Comparison of ENCODE assay signal across 23 mouse cellular contexts in the genomic region with DNA sequence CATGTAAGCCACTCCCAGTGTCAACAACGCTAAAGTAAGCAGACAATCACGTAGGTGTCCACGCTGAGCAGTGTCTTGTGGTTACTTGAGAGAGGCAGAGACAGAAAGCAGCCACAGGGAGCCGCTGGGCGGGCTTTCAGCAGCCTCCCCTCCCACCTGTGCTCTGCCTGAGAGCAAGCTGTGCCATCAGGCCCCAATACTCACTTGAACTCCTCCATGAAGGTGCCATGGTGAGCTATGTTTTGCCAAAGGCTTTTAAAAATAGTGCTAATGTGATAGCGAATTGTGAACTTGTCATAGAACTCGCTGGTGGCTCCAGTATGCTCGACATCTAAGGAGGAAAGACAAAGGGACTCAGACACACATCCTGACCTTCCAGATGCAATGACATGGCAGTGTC. TPM values are rescaled to one million over a fixed set of nuclear protein-coding genes. Genes with fewer than 3 reads are reported as not detected.
DNase-seq lines count a peak whose midpoint lies in the region; ATAC-seq and TF ChIP-seq lines count a peak whose summit lies in the region.
"Had no signal": no experiment of that assay in that cellular context is flagged by ENCODE, and none has a peak within 500 bp of the region (broad histone marks: within the 10 kb centered on the region; RNA-seq: fewer than 3 reads in every experiment).

No protein-coding gene starts in this region.

- no peak for ATAC-seq in embryonic facial prominence, embryonic 13.5 days (ENCODE audit: insufficient number of reproducible peaks, insufficient read depth, low FRiP score, low TSS enrichment, low read depth)
- no peak for ATAC-seq in heart, embryonic 13.5 days (ENCODE audit: extremely low read depth, insufficient number of reproducible peaks, low FRiP score, low TSS enrichment)
- ATAC-seq in hindbrain, embryonic 14.5 days (ENCODE audit: low FRiP score) = no peak
- ATAC-seq: CD4-positive, CD25-positive, alpha-beta regulatory T cell, adult 4 months; forebrain, embryonic 16.5 days; hindbrain, postnatal 0 days had no signal

- H3K36me3 ChIP-seq in embryonic facial prominence, embryonic 13.5 days = peaks cover 80% of the 10 kb centered on the region
- peaks cover 99% of the 10 kb centered on the region for H3K36me3 ChIP-seq in embryonic facial prominence, embryonic 10.5 days (replicated peaks)
- H3K36me3 ChIP-seq in heart, adult 2 months (ENCODE audit: control insufficient read depth, insufficient read depth, low read length) = peaks cover 5% of the 10 kb centered on the region; the same call in 1 of the 2 replicates
- H3K36me3 ChIP-seq in heart, embryonic 13.5 days = peaks cover 92% of the 10 kb centered on the region
- peaks cover 83% of the 10 kb centered on the region for H3K36me3 ChIP-seq in hindbrain, embryonic 14.5 days (replicated peaks; ENCODE audit: control insufficient read depth, insufficient read depth)

- TF ChIP-seq POLR2A in heart, adult 2 months (IDR thresholded peaks at IDR 0.05; ENCODE audit: insufficient read depth, low read depth, low read length) = no peak

- H3K9ac ChIP-seq in embryonic facial prominence, embryonic 13.5 days = 0 out of 2 replicates have a peak overlapping the region, but pooled peaks have one; percentile 28
- H3K9ac ChIP-seq in heart, adult 2 months (ENCODE audit: low read depth, low read length) = no peak overlapping the region
- no peak overlapping the region for H3K9ac ChIP-seq in heart, embryonic 13.5 days
- no peak overlapping the region for H3K9ac ChIP-seq in hindbrain, embryonic 14.5 days
- H3K9ac ChIP-seq: embryonic facial prominence, embryonic 12.5 days; forebrain, embryonic 12.5 days; heart, embryonic 15.5 days; hindbrain, embryonic 12.5 days had no signal

- 85% methylated on average over 8 of the region's 8 CpGs for WGBS in embryonic facial prominence, embryonic 13.5 days
- WGBS in embryonic facial prominence, embryonic 10.5 days = 87% methylated on average over 8 of the region's 8 CpGs
- 63% methylated on average over 8 of the region's 8 CpGs for WGBS in heart, adult 2 months
- WGBS in heart, embryonic 13.5 days = 67% methylated on average over 8 of the region's 8 CpGs
- WGBS in hindbrain, embryonic 14.5 days = 85% methylated on average over 8 of the region's 8 CpGs

- no peak overlapping the region for H3K4me2 ChIP-seq in embryonic facial prominence, embryonic 13.5 days
- H3K4me2 ChIP-seq in heart, embryonic 13.5 days = no peak overlapping the region
- H3K4me2 ChIP-seq in hindbrain, embryonic 14.5 days (replicated peaks) = no peak overlapping the region
- H3K4me2 ChIP-seq: embryonic facial prominence, embryonic 12.5 days; forebrain, embryonic 12.5 days; heart, embryonic 15.5 days; hindbrain, embryonic 12.5 days had no signal

- TF ChIP-seq CTCF in heart, adult 2 months (IDR thresholded peaks at IDR 0.05) = peak; percentile 31; the same call in 1 of the 2 replicates

- H3K4me1 ChIP-seq in embryonic facial prominence, embryonic 13.5 days = no peaks in the 10 kb centered on the region
- H3K4me1 ChIP-seq in embryonic facial prominence, embryonic 10.5 days = peaks cover 21% of the 10 kb centered on the region
- peaks cover 4% of the 10 kb centered on the region; the same call in 1 of the 2 replicates for H3K4me1 ChIP-seq in heart, adult 2 months (ENCODE audit: control insufficient read depth, insufficient read depth, low read length)
- peaks cover 50% of the 10 kb centered on the region for H3K4me1 ChIP-seq in heart, embryonic 13.5 days
- no peaks in the 10 kb centered on the region for H3K4me1 ChIP-seq in hindbrain, embryonic 14.5 days (replicated peaks; ENCODE audit: control insufficient read depth, insufficient read depth, low read length)
- H3K4me1 ChIP-seq: embryonic facial prominence, embryonic 12.5 days; forebrain, embryonic 12.5 days had no signal

- no peak for DNase-seq in embryonic facial prominence, embryonic 10.5 days (ENCODE audit: low spot score)
- peak; percentile 37 to 50 for DNase-seq in heart, adult 2 months
- no peak for DNase-seq in heart, postnatal 14 days
- no peak for DNase-seq in heart, postnatal 36 days
- DNase-seq in hindbrain, embryonic 14.5 days (ENCODE audit: low spot score) = no peak
- DNase-seq: adrenal gland, postnatal 10 days; B cell, adult 2 months; cerebellum, adult 11 months; cerebellum, adult 8-10 months; cerebellum, postnatal 14 days; embryo, embryonic 11 days; gastrocnemius, postnatal 10 days; kidney, adult 11 months had no signal

- no peaks in the 10 kb centered on the region for H3K27me3 ChIP-seq in embryonic facial prominence, embryonic 13.5 days
- no peaks in the 10 kb centered on the region for H3K27me3 ChIP-seq in embryonic facial prominence, embryonic 10.5 days (replicated peaks; ENCODE audit: low read depth, poor library complexity, severe bottlenecking)
- H3K27me3 ChIP-seq in heart, adult 2 months (ENCODE audit: control insufficient read depth, insufficient read depth, low read length) = no peaks in the 10 kb centered on the region
- H3K27me3 ChIP-seq in heart, embryonic 13.5 days (replicated peaks) = no peaks in the 10 kb centered on the region
- H3K27me3 ChIP-seq in hindbrain, embryonic 14.5 days (ENCODE audit: control insufficient read depth, insufficient read depth, low read length) = no peaks in the 10 kb centered on the region
- H3K27me3 ChIP-seq: embryonic facial prominence, embryonic 12.5 days; forebrain, embryonic 12.5 days; heart, embryonic 15.5 days; hindbrain, embryonic 12.5 days had no signal

- no peak overlapping the region for H3K4me3 ChIP-seq in embryonic facial prominence, embryonic 13.5 days
- H3K4me3 ChIP-seq in embryonic facial prominence, embryonic 10.5 days = no peak overlapping the region
- H3K4me3 ChIP-seq in heart, adult 2 months = no peak overlapping the region
- H3K4me3 ChIP-seq in heart, embryonic 13.5 days = no peak overlapping the region
- H3K4me3 ChIP-seq in hindbrain, embryonic 14.5 days (replicated peaks; ENCODE audit: low read length) = no peak overlapping the region
- H3K4me3 ChIP-seq: embryonic facial prominence, embryonic 12.5 days; forebrain, embryonic 12.5 days; heart, embryonic 15.5 days; hindbrain, embryonic 12.5 days had no signal

- no peaks in the 10 kb centered on the region for H3K9me3 ChIP-seq in embryonic facial prominence, embryonic 13.5 days
- no peaks in the 10 kb centered on the region for H3K9me3 ChIP-seq in embryonic facial prominence, embryonic 10.5 days
- H3K9me3 ChIP-seq in heart, embryonic 13.5 days = no peaks in the 10 kb centered on the region
- H3K9me3 ChIP-seq in hindbrain, embryonic 14.5 days (ENCODE audit: control insufficient read depth, low read length) = no peaks in the 10 kb centered on the region
- H3K9me3 ChIP-seq: embryonic facial prominence, embryonic 12.5 days; forebrain, embryonic 12.5 days; G1E; heart, embryonic 15.5 days; hindbrain, embryonic 12.5 days had no signal

- TF ChIP-seq EP300 in heart, adult 2 months (IDR thresholded peaks at IDR 0.05; ENCODE audit: insufficient read depth, low read depth, low read length) = no peak

- no peaks in the 10 kb centered on the region for H3K79me2 ChIP-seq in heart, adult 2 months (replicated peaks; ENCODE audit: control insufficient read depth, insufficient read depth, low read length)

- intact Hi-C loops in heart, adult 2 months (cut with DNase I) = no loop called here
- intact Hi-C loops in heart, postnatal 14 days (cut with DNase I) = no loop called here
- intact Hi-C loops in heart, postnatal 36 days (cut with DNase I) = loop anchor here (2.0 kb wide), 1 partner anchor 18 kb away; no protein-coding TSS in a partner anchor

- no peak overlapping the region for H3K27ac ChIP-seq in embryonic facial prominence, embryonic 13.5 days
- H3K27ac ChIP-seq in embryonic facial prominence, embryonic 10.5 days (replicated peaks) = no peak overlapping the region
- H3K27ac ChIP-seq in heart, adult 2 months = peak overlapping the region; percentile 86
- H3K27ac ChIP-seq in heart, embryonic 13.5 days (replicated peaks) = peak overlapping the region; percentile 46; the same call in 1 of the 2 replicates
- no peak overlapping the region for H3K27ac ChIP-seq in hindbrain, embryonic 14.5 days
- H3K27ac ChIP-seq: embryonic facial prominence, embryonic 12.5 days; forebrain, embryonic 12.5 days; heart, embryonic 15.5 days; hindbrain, embryonic 12.5 days; hindbrain, postnatal 0 days had no signal

RNA-seq across cellular contexts. Expression of a gene that starts 36.8 kb away (rescaled TPM):
- 42.8 and 53.9 TPM in 2 replicates for polyA plus RNA-seq in embryonic facial prominence, embryonic 13.5 days (2015; fragmentation: Nextera tagmentation; extraction: Ambion mirVana)
- 49.4 and 51.3 TPM in 2 replicates for polyA plus RNA-seq in embryonic facial prominence, embryonic 10.5 days (2016; fragmentation: Nextera tagmentation; extraction: Ambion mirVana)
- 100 to 1,000 TPM; 154 to 186 TPM for total RNA-seq in heart, adult 2 months (2021)
- 41.6 and 79.2 TPM in 2 replicates for polyA plus RNA-seq in heart, adult 2 months (2012; rRNA removed)
- total RNA-seq in heart, postnatal 14 days (2021) = 100 to 1,000 TPM; 134 to 138 TPM
- 37.8 and 39.9 TPM in 2 replicates for polyA plus RNA-seq in heart, embryonic 13.5 days (2015; fragmentation: Nextera tagmentation; extraction: Ambion mirVana)
- total RNA-seq in heart, postnatal 36 days (2021) = 100 to 1,000 TPM; 148 to 157 TPM
- polyA plus RNA-seq in hindbrain, embryonic 14.5 days (2014; fragmentation: Nextera tagmentation; extraction: Ambion mirVana) = 188 and 194 TPM in 2 replicates

Comparison
In these comparisons a context has a peak if more than half of its experiments do, and no peak if none do; other contexts are left out.
1. DNase-seq: peak in heart, adult 2 months (2 of 2); none in embryonic facial prominence, embryonic 10.5 days (single experiment), heart, postnatal 14 days (0 of 2), heart, postnatal 36 days (0 of 2) and hindbrain, embryonic 14.5 days (single experiment).
2. H3K27ac ChIP-seq: peak in heart, adult 2 months (single experiment) and heart, embryonic 13.5 days (single experiment); none in embryonic facial prominence, embryonic 13.5 days (single experiment), embryonic facial prominence, embryonic 10.5 days (single experiment) and hindbrain, embryonic 14.5 days (single experiment).